Mouse (Mus musculus) neural tube, embryonic 13.5 days (tissue): ENCODE measurements around the gene Zfp143. TPM values are rescaled to one million over a fixed set of nuclear protein-coding genes. Genes with fewer than 3 reads are reported as not detected.
"Not testable (repeated sequence)": the region's sequence is repeated elsewhere in the genome, so short reads cannot be mapped to it uniquely, and the experiment has no call there.

Experiments
- ATAC-seq: fragments of 200-750 bp; cut with Nextera tagmentation; 2 replicates; pipeline ENCODE4 v1.8.0; 2017; ENCODE audit warnings: low read depth, mild to moderate bottlenecking, moderate TSS enrichment, moderate library complexity
- H3K27ac ChIP-seq: fragments of 300-500 bp; sonication (generic); replicated peaks from 2 replicates; pipeline ENCODE4 v1.5.1; 2015; ENCODE audit warnings: moderate library complexity, mild to moderate bottlenecking, inconsistent platforms
- H3K27me3 ChIP-seq: fragments of 300-500 bp; sonication (generic); 2 replicates; pipeline ENCODE4 v1.6.1; 2015; ENCODE audit warnings: mild to moderate bottlenecking, inconsistent platforms
- H3K36me3 ChIP-seq: fragments of 300-500 bp; sonication (generic); 2 replicates; pipeline ENCODE4 v1.6.1; 2015; ENCODE audit warnings: mild to moderate bottlenecking, inconsistent platforms
- H3K4me1 ChIP-seq: fragments of 300-500 bp; sonication (generic); replicated peaks from 2 replicates; pipeline ENCODE4 v1.6.1; 2015; ENCODE audit warnings: inconsistent platforms
- H3K4me2 ChIP-seq: fragments of 300-500 bp; sonication (generic); 2 replicates; pipeline ENCODE4 v1.6.1; 2015; ENCODE audit warnings: inconsistent platforms, mild to moderate bottlenecking, moderate library complexity
- H3K4me3 ChIP-seq: fragments of 300-500 bp; sonication (generic); 2 replicates; pipeline ENCODE4 v1.5.1; 2015; ENCODE audit warnings: mild to moderate bottlenecking, inconsistent platforms
- H3K9ac ChIP-seq: fragments of 300-500 bp; sonication (generic); 2 replicates; pipeline ENCODE4 v1.6.1; 2015; ENCODE audit warnings: moderate library complexity, mild to moderate bottlenecking, inconsistent platforms
- H3K9me3 ChIP-seq: fragments of 300-500 bp; sonication (generic); 2 replicates; pipeline ENCODE4 v1.6.1; 2016; ENCODE audit warnings: inconsistent platforms
- WGBS: fragments of 180-500 bp; shearing (Covaris S2); methylation state at CpG from one replicate; pipeline ENCODE4 v1.1.7; 2015; 5-methylcytosine and 5-hydroxymethylcytosine counted together
- polyA plus RNA-seq: library from polyadenylated mRNA; unstranded; fragments of >200 nt; fragmentation: Nextera tagmentation; extraction: Ambion mirVana; gene quantifications from 2 replicates; pipeline ENCODE4 v1.2.1, GENCODE M21; 2015

The Zfp143 gene
- polyA plus RNA-seq: 19.3 and 20.9 TPM in 2 replicates

DNA sequence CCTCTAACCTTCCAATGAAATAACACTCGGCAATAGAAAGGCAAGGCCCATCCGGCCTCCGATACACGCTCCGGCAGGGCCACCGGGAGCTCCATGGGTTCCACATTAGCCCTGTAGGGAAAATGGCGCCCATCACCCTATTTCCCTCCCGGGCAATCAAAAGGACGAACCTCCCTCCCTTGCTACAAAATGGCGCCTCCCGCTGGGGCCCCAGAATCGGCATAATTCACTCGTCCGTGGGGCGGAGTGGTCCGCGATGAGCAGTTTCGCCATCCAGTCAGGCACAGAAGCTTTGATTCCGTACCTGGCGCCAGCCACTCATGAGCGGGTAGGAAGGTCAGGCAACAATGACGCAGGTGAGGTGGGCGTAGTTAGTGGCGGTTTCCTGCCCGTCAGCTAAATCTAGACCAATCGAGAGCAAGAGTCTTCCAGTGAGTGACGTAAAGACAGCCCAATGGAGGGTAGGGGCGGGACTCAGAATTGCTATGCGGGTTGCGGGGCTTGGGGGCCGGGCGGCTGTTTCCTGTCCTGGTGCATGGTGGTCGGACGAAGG, at the start of gene Zfp143:
Zfp143 (plus strand) TSS at position 19 of the 553 bp plus-strand sequence.
- peak within 1 kb of the TSS; percentile 100 for H3K27ac ChIP-seq
- H3K9ac ChIP-seq: peak within 1 kb of the TSS; percentile 99
- ATAC-seq: peak; percentile 99
- H3K4me1 ChIP-seq: peaks cover 38% of the 10 kb centered on the region
- peak within 1 kb of the TSS; percentile 71 for H3K4me3 ChIP-seq
- under 1% methylated on average over 34 of the region's 34 CpGs for WGBS
- H3K36me3 ChIP-seq: peaks cover 10% of the 10 kb centered on the region; the same call in 1 of the 2 replicates
- H3K27me3 ChIP-seq: no peaks in the 10 kb centered on the region
- H3K4me2 ChIP-seq: peak within 1 kb of the TSS; percentile 81
- no peaks in the 10 kb centered on the region for H3K9me3 ChIP-seq

DNA sequence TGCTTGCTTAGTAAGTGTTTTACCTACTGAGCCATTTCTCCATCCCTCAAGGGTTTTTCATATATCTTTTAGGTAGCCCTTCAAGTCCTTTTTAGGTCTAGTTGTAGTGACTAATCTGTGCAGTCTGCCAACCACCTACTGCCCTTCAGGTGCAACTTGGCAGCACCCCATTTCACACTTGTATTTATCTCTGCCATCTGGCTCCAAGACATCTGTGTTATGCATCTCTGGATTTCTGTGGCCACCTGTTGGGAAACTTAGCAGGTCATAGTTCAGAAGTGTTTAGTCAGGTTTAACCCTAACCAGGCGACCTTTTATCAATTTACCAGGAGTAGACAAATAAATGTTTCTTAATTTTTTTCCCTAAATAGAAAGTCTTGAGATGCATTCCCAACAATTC, 49.6 kb upstream of the Zfp143 start:
- ATAC-seq: no peak
- no peak overlapping the region for H3K9ac ChIP-seq
- no peak overlapping the region for H3K4me2 ChIP-seq
- H3K36me3 ChIP-seq: no peaks in the 10 kb centered on the region
- H3K27ac ChIP-seq: no peak overlapping the region
- H3K9me3 ChIP-seq: no peaks in the 10 kb centered on the region
- H3K4me3 ChIP-seq: no peak overlapping the region
- no peaks in the 10 kb centered on the region for H3K4me1 ChIP-seq
- H3K27me3 ChIP-seq: no peaks in the 10 kb centered on the region
- WGBS: 51% methylated on average over 1 of the region's 1 CpGs

DNA sequence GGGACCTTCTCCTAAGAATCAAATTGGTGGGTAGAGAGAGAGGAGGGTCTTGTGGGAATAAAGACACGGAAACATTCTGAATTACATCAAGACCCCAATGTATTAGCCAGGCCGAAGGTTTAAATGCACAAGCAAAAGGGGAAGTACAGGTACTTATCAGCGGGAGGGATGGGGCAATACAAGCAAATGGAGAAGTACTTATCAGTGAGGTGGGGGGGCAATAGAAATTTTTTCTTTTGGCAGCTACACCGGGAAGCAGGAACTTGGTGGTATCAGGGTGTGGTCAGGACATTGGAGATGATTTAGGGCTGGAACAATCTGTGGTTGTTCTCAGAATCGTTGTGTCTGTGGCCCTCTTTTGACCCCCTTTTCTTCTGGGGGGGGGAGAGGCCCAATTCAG, 46.7 kb upstream of the Zfp143 start:
- no peak for ATAC-seq
- Histone ChIP-seq H3K9me3 (no peaks in the 10 kb centered on the region), H3K4me2 (no peak overlapping the region), H3K9ac (no peak overlapping the region), H3K27me3 (no peaks in the 10 kb centered on the region), H3K36me3 (no peaks in the 10 kb centered on the region), H3K27ac (no peak overlapping the region), H3K4me3 (no peak overlapping the region), H3K4me1 (peaks cover 5% of the 10 kb centered on the region)
- WGBS: 85% methylated on average over 5 of the region's 5 CpGs

DNA sequence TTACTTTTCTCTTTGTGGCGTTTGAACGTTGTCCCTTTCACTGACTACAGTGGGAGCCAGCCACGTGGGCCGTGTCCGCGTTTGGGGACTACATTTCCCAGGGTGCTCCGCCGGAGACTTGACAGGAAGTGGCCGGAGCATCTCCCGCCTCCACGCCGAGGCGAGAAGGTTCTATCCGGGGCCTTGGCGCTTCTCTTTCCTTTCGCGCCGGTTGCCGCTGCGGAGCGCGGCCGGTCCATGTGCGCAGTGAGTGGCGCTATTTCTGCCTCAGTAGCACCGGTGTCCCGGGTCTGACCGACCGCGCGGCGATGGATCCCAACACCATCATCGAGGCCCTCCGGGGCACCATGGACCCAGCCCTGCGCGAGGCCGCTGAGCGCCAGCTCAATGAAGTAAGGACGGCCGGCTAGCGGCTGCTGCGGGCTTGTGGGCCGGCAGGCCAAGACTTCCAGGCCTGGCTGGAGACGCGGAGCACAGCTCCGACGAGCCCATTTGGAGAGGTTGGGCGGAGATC, 42.8 kb upstream of the Zfp143 start, which contains the start of gene Ipo7:
Ipo7 (plus strand) TSS at position 158 of the 514 bp plus-strand sequence.
- Histone ChIP-seq H3K36me3 (no peaks in the 10 kb centered on the region), H3K9ac (peak within 1 kb of the TSS; percentile 98), H3K9me3 (no peaks in the 10 kb centered on the region), H3K4me2 (peak within 1 kb of the TSS; percentile 96), H3K27ac (peak within 1 kb of the TSS; percentile 87), H3K4me3 (peak within 1 kb of the TSS; percentile 96), H3K27me3 (no peaks in the 10 kb centered on the region), H3K4me1 (peaks cover 17% of the 10 kb centered on the region)
- peak; percentile 97 for ATAC-seq
- WGBS: under 1% methylated on average over 48 of the region's 48 CpGs

DNA sequence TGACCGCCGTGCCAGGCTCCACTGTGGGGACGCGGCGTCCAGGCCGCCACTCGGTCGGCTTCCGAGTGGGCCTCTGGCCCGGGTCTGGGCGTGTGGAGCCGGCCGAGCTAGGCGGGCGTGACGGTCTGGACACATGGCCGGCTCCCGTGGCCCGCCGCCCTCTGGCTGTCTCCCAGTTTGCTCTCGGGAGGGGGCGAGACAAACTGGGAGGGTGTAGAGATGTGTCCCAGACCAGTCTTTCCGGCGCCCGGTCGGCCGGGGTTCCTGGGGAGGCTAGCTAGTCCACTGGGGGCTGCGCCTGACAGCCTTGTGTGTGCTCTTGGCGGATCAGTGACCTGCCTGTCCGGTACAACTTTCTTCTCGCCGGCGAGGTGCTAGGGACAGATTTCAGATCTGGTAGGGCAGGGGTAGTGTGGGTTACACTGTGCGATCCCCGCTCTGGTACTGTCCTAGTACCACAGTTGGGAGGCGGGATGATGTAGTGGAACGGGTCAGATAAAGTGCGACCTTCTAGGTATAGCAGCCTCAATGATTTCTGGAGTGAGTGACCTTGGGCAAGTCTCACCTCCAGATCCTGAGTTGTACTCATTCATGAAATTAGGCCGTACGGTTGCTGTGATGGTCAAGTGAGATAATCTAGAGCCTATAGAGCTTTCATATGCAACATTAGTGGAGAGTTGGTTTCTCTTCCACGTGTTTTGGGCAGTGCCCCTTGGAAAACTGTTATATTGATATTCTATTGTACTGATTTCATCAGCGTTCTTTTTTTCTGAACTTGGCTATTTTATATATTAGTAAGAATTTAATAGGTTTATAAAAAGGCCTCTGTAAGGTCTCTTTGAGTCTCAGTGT, 42.2 kb upstream of the Zfp143 start:
- H3K27me3 ChIP-seq: no peaks in the 10 kb centered on the region

DNA sequence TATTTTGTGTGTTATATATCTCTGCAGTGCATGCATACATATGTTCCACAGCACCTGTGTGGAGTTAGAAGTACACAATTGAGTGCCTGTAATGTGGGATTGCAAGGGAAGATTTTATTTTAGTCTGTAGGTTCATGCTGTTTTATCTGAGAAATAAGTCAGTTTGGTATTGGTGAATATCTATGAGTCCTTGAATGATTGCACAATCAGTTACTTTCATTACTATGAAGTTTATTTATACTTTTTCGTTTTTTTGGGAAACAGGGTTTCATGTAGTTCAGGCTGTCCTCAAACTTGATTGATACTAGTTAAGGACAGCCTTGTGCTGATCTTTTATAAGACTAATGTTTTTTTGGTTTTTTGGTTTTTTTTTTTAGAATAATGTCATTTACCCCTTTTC, 37.5 kb upstream of the Zfp143 start:
- H3K4me2 ChIP-seq: no peak overlapping the region
- H3K36me3 ChIP-seq: peaks cover 2% of the 10 kb centered on the region; the same call in 1 of the 2 replicates
- no peak overlapping the region for H3K9ac ChIP-seq
- H3K4me3 ChIP-seq: no peak overlapping the region
- WGBS: 95% methylated on average over 1 of the region's 1 CpGs
- H3K27me3 ChIP-seq: no peaks in the 10 kb centered on the region
- H3K9me3 ChIP-seq: no peaks in the 10 kb centered on the region
- no peak overlapping the region for H3K27ac ChIP-seq
- no peak for ATAC-seq
- H3K4me1 ChIP-seq: peaks cover 17% of the 10 kb centered on the region

More for the DNA sequence above, 42.2 kb upstream of the Zfp143 start:
- Histone ChIP-seq H3K9me3 (no peaks in the 10 kb centered on the region), H3K4me2 (peak overlapping the region; percentile 96), H3K4me1 (peaks cover 17% of the 10 kb centered on the region), H3K27ac (peak overlapping the region; percentile 87), H3K9ac (peak overlapping the region; percentile 98), H3K36me3 (no peaks in the 10 kb centered on the region), H3K4me3 (peak overlapping the region; percentile 96)
- ATAC-seq: peak; percentile 84
- WGBS: under 1% methylated on average over 42 of the region's 42 CpGs

DNA sequence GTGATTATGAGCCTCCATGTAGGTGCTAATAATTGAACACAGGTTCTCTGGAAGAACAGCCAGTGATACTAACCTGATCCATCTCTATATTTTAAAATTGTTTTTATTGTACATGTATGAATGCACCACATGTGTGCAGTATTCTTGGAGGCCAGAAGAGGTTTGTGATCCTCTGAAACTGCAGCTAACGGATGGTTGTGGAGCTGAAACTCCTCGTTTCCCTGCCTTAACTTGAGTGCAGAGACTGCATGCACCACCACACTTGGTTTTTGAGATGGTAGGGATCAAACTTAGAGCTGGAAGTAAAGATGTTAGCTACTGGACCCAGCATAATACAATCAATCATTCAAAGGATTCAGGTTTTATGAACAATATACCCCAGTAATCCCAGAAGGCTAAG, 34.4 kb upstream of the Zfp143 start:
- Histone ChIP-seq H3K4me2 (no peak overlapping the region), H3K27ac (no peak overlapping the region), H3K36me3 (peaks cover 21% of the 10 kb centered on the region), H3K27me3 (no peaks in the 10 kb centered on the region), H3K4me1 (no peaks in the 10 kb centered on the region), H3K9me3 (no peaks in the 10 kb centered on the region), H3K9ac (no peak overlapping the region), H3K4me3 (no peak overlapping the region)
- WGBS: 88% methylated on average over 2 of the region's 2 CpGs
- no peak for ATAC-seq

DNA sequence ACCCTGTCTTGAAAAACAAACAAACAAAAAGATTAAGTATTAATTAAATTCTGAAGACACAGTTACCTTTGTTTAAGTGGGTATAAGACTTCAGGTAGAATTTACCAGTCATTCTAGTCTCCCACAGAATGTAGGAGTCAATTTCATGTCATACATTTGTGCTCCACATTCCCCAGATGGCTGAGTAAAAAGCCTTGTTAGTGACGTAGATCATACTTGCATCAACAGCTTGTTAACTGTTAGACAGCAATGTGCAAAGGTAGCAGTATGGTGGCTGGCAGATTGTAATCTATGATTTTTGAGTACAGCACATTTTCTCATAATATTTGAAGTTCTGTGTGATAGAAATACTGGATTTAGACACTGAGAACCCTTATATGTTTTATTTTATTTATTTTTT, 32.2 kb upstream of the Zfp143 start:
- H3K36me3 ChIP-seq: peaks cover 41% of the 10 kb centered on the region
- H3K4me2 ChIP-seq: no peak overlapping the region
- H3K27me3 ChIP-seq: no peaks in the 10 kb centered on the region
- H3K4me3 ChIP-seq: no peak overlapping the region
- WGBS: 89% methylated on average over 1 of the region's 1 CpGs
- no peaks in the 10 kb centered on the region for H3K9me3 ChIP-seq
- ATAC-seq: no peak
- H3K27ac ChIP-seq: no peak overlapping the region
- no peak overlapping the region for H3K9ac ChIP-seq
- H3K4me1 ChIP-seq: no peaks in the 10 kb centered on the region

DNA sequence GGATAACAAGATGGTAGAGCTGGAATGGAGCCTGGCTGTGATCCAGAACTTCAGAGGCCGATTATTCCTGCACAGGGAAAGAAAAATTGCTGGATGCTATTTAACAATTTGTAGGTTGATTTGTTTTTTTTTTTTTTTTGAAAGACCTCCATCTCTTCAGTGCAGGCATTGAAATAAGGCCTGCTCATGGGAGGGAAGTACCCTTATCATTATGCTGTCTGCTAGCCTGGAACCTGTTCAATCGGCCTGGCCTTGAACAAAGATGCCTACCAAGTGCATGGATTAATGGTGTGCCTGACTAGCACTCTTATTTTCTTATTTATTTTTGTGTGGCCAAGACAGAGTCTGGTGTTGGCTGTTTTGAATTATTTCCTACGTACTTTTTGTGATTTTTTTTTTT, 30.7 kb upstream of the Zfp143 start:
- Histone ChIP-seq H3K36me3 (peaks cover 51% of the 10 kb centered on the region), H3K27ac (no peak overlapping the region), H3K4me1 (no peaks in the 10 kb centered on the region), H3K4me3 (no peak overlapping the region), H3K9ac (no peak overlapping the region), H3K4me2 (no peak overlapping the region), H3K27me3 (no peaks in the 10 kb centered on the region), H3K9me3 (no peaks in the 10 kb centered on the region)
- 87% methylated on average over 3 of the region's 3 CpGs for WGBS
- no peak for ATAC-seq

DNA sequence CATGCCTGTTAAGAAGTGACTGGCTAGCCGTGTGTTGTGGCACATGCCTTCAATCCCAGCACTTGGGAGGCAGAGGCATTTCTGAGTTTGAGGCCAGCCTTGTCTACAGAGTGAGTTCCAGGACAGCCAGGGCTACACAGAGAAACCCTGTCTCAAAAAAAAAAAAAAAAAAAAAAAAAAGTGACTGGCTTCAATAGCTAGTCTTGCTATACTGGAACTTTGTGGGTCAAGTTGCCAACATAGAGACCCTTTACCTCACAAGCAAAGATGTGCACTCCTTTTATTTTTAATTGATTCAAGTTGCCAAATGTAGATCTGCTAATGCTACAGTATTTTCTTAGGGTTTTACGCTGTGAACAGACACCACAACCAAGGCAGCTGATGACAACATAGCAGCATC, 3.3 kb upstream of the Zfp143 start:
- not testable (repeated sequence) for H3K9me3 ChIP-seq, H3K4me2 ChIP-seq, H3K9ac ChIP-seq, H3K4me3 ChIP-seq, ATAC-seq, H3K27ac ChIP-seq, H3K27me3 ChIP-seq
- 95% methylated on average over 2 of the region's 2 CpGs for WGBS
- peaks cover 25% of the 10 kb centered on the region for H3K4me1 ChIP-seq
- peaks cover 33% of the 10 kb centered on the region for H3K36me3 ChIP-seq

DNA sequence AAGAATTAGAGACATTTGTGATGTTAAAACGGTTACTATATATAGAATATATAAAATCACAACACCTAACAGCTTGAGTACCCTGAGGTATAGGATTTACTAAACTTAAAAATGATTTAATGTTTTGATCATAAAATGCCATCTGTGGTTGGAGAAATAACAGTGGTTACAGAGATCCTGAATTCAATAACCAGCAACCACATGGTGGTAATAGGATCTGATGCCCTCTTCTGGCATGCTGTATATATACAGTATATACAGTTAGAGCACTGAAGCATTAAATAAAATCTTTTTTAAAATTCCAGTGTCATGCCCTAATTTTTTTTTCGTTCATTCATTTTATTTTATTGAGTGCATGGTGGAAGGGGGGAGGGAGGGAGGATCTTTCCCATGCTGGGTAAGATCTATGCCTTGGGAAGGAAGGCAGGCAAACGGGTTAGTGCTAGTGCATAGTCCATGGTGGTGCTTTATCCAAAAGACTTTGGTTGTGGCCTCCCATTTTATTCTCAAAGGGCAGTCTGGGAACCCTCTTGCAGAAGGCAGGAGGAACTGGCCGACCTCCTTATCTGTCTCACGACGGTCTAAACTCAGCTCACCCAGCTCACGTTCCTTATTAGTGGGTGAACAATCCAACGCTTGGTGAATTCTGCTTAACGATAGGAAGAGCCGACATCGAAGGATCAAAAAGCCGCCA, 1.8 kb upstream of the Zfp143 start:
- Histone ChIP-seq H3K4me3 (no peak overlapping the region; the same call in 1 of the 2 replicates), H3K4me1 (peaks cover 32% of the 10 kb centered on the region), H3K4me2 (no peak overlapping the region; the same call in 1 of the 2 replicates), H3K27me3 (no peaks in the 10 kb centered on the region), H3K9ac (no peak overlapping the region), H3K9me3 (no peaks in the 10 kb centered on the region), H3K36me3 (peaks cover 24% of the 10 kb centered on the region), H3K27ac (no peak overlapping the region)
- 90% methylated on average over 12 of the region's 12 CpGs for WGBS
- ATAC-seq: no peak
